Mouse (Mus musculus): ENCODE results near the gene Tamm41.

The Tamm41 gene

DNA sequence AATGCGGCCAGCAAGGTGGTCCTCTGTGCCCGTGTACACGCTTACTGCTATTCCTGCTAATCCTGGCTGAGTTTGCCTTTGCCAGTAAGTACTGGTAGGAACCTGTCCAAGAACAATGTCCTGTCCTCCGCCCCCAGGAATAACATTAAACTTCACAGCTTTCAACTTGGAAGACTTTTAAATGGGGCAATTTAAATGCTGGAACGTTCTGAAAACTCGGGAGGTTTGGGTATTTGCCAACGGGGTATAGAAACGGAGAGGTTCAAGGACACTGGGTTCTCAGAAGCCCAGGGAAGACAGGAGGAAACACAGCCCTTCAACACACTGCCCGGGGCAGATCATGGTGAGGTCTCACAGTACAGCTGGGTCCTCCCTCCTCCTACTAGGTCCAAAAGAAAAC, 14.8 kb downstream of the Tamm41 start:
- DNase-seq = no peak

DNA sequence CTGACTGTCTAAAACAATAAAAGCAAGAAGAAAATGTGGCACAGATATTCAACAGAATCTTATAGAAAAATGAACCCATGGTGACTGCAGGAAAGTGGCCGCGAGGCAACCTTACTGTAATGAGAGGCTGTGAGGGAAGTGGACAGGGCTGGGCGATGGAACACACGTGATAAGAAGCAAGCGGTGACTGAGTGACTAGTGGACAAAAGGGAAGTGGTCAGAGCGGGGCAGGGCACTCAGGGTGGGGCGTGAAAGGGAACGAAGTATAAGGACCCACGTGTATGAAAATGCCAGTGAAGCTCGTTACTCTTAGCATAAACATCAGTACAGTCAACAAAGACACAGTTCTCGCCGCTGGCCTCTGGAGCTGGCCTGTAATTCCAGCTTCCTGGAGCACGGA, 22.2 kb downstream of the Tamm41 start:
- DNase-seq = no peak

DNA sequence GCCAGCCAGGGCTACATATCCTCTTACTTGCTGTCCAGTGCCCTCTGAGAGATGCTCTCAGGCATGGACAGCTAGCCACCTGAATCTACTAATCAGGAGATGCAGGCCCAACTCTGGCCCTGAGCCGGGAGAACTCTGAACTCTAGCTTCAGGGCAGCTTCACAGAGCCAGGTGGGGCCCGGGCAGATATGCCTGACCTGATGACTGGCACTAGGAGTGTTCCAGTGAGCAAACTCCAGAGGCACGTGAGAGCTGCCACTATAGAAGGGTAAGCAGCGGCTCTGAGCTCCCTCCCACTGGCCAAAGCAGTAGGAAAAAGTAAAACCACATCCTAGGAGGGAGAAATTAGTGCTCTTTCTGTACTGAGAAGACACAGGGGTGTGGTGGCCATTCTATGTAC, 24.1 kb downstream of the Tamm41 start:
- DNase-seq = no peak

DNA sequence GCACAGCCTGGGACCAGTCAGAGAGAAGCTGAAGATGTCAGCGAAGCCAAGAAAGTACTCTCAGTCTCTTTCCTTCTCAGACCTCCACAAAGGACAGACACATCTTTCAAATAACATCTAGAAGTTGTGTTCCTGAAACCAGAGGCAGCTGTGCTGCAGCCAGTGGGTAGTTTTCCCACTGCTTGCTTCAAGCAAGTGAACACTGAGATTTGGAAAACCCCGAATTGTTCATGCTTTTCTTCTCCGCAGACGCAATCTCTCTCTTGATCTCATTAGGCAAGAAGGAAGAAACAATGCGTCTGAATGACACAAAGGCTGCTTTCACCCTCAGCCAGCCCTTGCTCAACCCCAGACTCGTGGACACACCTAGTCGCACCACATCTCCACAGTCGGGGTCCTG, 25.9 kb downstream of the Tamm41 start:
- no peak for DNase-seq

DNA sequence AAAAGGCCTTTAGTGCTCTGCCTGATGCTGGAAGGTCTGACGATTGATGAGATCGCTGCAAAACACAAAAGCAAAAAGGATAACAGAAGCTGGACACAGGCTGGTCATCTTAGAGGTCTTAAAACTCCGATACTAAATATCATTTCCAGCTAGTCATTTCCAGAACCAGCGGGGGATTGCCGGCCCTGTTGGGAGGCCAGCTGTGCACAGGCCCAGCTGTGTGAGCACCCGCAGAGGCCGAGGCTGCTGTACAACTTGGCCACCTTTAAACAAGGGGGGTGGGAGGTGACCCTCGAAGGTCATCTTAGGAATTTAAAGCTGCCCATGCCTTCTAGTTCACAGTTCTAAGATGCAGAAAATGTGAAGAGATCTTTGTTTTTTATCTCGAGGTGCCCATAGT, 26.9 kb downstream of the Tamm41 start:
- DNase-seq = no peak

DNA sequence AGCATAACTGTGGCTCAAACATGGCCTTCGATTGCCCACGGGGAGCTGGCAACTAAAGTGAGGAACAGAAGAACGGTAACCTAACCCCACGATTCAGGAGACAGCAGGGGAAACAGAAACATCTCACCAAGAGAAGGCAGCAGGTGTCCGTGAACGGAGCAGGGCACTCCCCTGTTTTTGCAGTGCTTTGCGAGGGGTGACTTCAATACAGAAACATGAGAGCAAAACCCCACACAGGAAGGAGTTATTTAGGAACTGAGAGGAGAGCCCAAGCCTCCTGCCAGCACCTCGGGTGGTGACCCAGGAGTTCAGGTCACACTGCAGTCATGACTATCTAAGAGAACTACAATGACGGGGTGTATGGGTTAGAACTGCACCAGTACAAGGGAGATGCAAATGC, 27.4 kb downstream of the Tamm41 start:
- no peak for DNase-seq

DNA sequence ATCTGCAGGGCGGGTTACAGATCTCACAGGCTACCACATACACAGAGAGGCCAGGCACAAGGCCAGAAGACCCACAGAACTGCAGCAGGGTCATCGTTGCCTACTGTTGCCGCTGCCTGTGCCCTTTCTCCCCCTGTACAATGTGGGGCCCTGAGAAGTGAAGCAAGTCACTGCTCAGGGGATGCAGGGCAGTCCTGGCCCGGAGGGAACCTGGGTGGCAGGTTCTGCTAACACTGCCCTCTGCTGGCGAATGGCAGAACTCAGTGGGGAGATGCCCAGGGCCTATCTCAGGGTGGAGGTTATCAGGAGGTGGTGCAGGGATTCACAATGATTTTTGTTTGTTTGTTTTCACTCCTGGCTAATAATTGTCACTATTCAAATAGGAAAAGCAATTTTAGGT, 29.9 kb downstream of the Tamm41 start:
- DNase-seq = peak; percentile 25 to 33

DNA sequence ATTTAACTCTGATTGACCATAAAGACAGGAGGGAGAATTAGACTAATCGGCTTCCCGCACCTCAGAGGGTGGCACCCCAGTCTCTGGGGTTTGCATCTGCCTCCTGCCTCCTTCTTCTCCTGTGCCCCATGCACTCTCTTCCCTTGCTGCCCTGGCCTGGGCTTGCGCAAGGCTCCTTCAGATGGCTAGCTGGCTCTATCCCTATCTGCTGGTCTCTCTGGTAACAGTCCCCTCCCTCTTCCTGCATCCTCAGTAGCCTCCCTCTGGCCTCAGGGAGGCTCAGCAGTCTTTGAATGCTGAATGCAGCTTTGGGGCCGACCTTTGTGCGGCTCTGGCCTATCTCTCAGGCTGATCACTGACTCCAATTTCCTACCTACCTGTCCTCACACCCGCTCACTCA, 30.7 kb downstream of the Tamm41 start:
- no peak for DNase-seq

DNA sequence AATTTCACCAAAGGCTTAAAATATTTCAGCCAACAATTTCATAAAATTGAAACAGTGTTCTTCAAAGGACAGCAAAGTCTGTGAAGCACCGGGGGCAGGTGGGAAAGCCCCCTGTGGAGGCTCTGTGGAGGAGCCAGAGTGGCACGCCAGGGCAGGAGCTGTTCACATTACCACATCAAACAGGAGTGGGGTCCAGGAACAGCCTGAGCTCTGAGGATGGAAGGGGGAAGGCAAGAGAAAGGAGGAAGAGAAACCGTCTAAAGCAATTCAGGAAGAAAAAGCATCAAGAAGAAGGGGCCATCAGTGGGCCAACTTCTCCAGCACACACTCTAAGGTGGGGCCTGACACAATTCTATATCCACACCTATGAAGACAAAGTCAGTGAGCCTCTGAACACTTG, 31.6 kb downstream of the Tamm41 start:
- no peak for DNase-seq

DNA sequence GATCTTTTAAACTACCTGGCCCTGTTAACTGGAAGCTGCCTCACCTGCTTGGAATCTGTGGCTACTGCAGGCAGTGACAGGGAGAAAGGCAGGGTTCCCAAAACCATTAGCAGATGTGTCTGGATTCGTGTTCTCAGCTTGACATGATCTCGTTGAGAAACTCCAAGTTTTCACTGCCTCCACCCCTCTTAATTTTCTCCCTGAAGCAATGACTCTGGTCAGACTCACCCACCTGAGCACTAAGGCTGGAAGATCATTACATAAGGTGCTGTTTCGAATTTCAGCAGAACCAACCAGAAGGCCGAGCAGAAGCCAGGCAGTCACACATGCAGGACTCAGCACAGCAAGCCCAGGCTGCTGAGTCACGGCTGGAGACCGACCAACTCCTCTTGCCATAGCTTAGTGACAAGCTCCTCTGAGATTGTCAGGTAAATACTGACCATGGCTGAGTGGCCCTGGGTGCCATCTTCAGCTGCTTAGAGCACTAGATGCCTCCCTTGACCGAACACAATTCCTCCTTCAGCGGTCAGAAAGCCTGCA, 32.3 kb downstream of the Tamm41 start:
- DNase-seq = no peak

DNA sequence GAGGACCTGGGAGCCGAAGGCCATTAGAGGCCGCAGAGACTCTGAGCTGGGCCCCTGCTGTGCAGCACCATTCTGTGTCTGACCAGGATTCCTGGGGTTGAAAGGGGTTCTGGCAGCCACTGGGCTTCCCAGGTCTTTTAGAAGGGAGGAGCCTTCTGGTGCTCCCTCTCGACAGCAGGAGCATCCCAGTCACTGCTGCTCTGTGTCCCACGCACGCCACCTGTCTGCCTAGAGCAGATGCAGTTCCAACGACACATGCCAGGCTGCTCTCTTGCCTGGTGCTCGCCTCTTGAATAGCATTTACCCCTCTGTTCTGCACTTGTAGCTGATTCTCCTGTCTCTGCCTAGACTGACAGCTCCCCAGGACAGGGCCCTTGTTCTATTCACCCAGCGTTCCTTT, 33.0 kb downstream of the Tamm41 start:
- DNase-seq = no peak

DNA sequence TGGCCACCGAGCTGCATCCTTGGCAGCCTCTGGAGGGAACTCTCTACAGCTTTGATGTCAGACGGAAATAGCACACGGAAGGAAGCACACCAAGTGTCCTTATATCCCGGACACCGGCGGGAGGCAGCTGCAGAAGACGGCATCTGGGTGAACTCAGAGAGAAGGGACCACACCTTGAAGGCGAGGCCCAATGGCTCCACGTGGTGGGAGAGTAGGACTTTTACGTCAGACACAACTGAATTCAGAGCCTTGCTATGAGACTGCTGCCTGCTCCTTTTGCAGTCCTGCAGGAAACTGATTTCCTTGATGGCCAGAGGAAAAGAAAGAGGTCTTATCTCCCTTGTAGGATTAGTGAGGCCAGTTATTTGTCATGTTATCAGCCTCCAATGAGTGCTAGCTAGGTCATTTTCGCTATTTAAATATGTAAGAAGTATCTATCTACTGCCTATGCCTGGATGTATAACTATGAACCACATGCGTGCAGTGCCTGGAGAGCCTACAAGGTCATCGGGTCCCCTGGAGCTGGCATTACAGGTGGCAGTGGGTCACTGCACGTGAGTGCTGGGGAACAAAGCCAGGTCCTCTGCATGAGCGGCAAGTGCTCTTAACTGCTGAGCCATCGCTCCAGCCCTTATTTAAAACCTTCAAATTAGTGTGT, 39.2 kb downstream of the Tamm41 start:
- no peak for DNase-seq

DNA sequence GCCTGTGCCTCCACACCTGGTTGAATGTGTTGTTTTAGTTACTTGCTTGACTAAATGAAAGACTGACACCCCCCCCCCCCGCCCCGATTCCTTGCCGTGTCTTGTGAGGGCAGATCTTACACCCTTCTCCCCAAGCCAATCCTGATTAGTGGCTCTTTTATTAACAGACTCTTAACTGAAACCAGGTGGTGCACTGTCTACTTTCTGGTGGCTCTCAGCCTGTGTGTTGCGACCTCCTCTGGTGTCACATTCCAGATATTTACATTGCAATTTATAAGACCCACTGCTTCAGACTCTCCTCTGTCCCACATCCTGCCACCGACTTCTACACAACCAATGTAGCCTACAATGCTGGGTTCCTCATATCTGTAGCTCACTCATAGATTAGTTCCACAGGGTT, 40.2 kb downstream of the Tamm41 start:
- no peak for DNase-seq

DNA sequence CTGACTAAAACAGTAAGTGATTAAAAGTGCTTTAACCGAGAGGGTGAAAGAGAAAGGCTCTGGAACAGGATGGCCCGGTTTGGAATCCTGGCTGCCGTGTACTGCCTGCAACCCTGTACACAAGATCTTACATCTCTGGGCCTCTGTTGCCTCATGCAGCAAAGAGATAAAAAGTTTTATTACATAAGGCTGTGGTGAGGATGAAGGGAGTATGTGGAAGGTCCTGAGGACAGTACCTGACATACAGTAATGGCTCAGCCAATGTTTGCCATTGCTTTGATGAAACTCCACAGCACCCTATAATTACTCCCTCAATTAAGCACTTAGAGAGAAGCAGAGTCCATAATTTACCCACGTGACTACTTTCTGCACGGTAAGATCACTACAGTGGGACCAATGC, 40.8 kb downstream of the Tamm41 start:
- DNase-seq = no peak

DNA sequence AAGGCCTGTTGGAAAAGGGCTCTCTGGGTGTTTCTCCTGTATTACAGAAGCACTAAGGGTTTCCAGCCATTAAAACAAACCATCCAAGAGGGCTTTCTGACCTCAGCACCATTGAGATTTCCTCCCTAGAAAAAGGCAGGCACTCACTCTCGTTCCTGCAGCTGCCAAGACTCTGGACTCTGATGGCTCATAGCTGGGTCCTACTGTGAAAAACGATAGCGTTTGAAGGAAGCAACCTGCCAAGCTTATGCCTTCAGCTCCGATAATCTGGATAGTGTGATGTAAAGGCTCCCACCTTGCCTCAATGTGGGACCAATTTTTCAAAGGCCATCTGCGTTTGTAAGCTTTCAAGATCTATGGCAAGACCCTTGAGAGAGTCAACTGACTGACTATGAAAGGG, 43.6 kb downstream of the Tamm41 start:
- DNase-seq = no peak

DNA sequence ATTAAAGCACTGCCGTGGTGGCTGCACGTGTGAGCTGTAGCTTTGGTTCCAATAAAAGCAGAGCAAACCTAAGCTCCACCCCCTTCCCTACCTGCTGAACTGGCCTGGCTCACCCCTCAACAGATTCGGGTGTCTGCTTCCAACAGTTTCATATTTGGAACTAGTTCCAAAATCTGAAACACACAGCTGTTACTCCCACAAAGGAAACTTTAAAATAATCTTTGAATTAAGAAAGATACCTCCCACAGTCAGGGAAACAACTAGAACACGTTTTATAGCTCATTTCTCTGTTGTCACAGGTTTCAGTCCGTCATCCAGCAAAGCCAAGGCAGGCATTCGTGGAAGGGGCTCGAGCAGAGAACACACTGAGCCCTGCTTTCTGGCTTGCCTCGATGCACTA, 44.0 kb downstream of the Tamm41 start:
- DNase-seq = no peak

DNA sequence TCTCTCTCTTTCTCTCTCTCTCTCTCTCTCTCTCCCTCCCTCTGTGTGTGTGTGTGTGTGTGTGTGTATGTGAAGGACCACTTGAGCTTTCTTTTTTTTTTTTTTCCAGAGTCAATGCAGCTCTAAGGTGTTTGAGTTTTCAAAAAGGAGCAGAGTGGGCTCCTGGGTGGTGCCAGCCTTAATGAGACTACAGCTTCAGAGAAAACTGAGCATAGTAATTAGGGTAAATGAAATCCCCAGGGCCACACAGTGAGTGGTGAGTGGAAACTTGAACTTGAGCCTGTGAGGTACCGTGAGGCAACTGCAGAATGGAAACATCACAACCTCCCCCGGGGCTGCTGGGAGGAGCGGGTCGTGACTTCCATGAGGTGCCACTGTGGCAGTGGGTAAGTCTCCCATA, 45.8 kb downstream of the Tamm41 start:
- DNase-seq = no peak

DNA sequence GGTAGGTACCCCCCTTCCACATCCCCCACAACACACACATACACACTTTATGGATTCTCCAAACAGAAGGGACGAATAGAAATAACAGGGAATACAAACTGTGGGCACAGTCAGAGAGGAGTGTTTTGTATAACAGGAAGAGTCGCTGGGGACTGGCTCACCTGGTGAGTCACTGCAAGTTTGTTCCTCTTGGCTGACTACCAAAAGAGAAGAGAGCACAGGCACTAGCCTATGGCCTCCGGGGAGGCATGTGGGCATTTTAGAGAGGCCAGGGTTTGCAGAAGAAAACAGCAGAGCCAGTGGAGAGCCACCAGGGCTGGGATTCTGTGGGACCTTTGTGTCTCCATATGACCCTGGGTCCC, 49.1 kb downstream of the Tamm41 start:
- DNase-seq = no peak

DNA sequence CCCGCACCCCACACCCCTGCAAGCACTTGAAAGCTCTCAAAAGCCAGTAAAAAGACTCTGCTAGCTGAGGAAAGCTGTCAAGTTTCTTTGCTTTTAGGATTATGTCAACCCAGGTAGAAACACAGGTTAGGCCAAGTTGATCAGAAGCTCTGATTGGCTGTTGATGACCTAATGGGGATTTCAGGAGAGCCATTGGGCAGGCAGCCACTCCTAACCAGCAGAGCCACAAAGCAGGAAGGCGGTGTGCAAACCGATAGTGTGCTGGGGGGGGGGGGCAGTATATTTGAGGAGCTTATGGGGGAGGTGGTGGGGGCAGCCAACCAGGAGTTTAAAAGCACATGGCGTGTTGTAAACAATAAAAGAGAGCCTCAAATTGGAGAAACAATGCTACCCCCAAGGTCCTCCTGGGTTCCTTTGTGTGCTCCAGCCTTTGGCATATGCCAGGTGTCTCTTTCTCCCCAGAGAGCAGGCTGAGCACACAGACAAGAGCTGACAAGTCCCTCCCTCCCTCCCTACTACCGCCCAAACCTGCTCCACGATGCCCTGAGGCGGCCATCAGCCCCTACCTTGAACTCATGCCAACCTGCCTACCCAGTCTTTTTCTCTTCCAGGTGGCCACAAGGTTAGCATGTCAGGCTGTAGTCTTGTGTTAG, 49.6 kb downstream of the Tamm41 start:
- no peak for DNase-seq

DNA sequence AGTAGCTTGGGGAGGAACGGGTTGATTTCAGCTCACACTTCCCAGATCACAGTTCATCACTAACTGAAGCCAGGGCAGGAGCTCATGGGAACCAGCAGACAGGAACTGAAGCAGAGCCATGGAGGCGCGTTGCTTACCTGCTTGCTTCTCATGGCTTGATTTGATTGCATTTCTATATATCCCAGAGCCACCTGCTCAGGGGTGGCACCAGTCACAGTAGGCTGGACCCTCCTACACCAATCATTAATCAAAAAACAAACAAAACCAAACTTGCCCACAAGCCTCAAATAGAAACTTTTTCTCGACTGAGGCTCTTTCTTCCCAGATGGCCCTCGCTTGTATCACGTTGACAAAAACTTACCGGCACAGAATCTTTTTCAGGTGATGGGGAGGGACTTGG, 55.0 kb downstream of the Tamm41 start:
- no peak for DNase-seq

DNA sequence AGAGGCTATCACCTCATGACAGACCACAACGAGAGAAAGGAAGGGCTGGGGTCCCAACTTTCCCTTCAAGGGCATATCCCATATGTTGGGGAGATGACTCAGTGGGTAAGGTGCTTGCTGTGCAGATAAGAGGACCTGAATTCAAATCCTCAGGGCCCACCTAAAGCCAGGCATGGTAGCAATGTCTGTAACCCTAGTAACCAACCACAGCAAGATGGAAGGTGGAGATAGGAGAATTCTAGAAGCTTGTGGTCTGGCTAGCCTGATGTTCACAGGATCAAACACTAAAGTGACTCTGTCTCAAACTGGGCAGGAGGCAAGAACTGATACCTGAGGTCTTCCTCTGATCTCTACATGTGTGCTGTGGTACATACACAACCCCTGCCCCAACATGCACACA, 58.0 kb downstream of the Tamm41 start:
- DNase-seq = no peak

DNA sequence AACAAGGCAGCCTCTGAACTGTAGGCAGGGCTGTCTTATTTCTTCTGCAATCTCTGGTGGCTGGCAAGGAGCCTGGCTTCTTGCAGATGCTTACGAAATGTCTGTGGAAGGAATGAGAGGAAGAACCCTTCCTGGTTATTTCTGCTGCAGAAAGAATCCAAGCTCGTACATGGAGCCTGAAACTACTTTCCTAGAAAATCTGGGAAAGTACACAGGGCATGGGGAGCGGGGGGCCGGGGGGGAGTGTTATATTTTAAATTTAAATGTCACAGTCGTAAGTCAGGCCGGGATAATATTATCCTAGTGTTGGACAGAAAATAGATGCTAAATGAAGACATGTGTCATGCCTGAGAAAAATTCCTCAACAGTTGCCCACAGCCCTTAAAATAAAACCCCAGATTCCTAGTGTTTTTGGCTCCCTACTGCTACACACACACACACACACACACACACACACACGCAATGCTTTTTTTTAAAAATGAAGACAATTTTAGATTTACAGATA, 60.7 kb downstream of the Tamm41 start:
- no peak for DNase-seq

DNA sequence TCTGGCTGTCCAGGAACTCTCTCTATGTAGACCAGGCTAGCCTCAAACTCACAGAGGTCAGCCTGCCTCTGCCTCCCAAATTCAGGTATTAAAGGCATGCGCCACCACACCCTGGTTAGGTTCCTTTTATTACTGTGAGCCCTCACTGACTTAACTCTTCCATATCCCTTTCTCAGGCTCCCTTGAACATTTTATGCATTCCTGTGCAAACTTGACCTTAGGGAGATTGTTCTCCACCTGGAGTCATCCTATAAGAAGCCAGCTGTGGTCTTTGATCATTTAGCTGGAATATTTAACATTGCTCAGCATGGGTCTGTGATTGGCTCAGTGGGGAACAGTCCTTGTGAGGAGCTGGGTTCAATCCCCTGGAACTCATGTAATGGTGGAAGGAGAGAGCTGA, 63.3 kb downstream of the Tamm41 start:
- no peak for DNase-seq

DNA sequence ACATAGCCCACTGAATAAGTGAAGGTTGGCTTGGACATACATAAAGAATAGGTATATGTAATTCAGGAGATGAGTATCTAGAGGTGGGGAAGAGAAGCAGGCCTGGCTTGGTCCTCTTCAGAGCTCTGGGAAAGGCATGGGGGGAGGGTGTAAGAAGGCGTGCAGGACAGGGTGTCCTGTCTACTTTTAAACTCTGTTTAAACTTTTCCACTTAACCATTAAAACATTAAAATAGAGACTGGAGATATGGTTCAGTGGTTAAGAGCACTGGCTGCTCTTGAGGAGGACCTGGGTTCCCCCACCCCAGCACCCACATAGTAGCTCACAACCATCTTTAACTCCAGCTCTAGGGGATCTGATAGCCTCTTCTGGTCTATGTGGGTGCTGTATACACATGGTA, 64.7 kb downstream of the Tamm41 start:
- no peak for DNase-seq

DNA sequence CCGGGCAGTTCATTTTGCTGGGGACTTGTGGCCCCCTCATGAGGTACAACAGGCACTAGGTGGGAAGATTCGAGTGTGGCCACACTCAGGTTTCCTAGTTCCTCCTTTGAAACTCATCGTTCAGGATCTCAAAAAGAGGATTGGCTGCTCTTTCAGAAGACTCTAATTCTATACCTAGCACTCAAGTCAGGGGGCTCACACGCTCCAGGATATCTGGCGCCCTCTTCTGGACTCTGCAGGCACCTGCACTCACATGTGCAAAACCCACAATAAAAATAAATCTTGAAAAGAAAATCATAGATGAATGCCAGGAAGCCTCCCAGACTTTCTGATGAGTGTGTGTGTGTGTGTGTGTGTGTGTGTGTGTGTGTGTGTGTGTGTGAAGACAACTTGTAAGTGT, 66.8 kb downstream of the Tamm41 start:
- no peak for DNase-seq
